8 mouse cellular contexts compared by ENCODE assay signal in the genomic region with DNA sequence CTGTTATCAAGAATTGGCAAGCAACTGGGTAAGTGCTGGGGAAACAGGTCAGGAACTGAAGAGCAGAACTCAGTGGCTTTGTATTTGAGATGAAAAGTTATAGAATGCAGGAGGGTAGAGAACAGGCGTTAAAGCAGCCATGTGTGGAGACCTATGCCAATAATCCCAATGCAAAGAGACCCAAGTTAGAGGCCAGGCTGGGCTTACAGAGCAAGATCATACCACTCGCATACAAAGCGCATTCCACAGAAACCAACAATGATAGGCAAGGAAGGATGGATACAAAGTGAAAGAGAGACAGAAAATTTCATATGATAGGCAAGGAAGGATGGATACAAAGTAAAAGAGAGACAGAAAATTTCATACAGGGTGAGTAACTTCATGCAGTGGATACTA. TPM values are rescaled to one million over a fixed set of nuclear protein-coding genes. Genes with fewer than 3 reads are reported as not detected.
DNase-seq lines count a peak whose midpoint lies in the region; ATAC-seq and TF ChIP-seq lines count a peak whose summit lies in the region.

No protein-coding gene starts in this region.

- H3K9ac ChIP-seq in embryonic facial prominence, embryonic 12.5 days, result no peak overlapping the region
- no peak overlapping the region for H3K9ac ChIP-seq in hindbrain, embryonic 15.5 days
- no peak overlapping the region for H3K9ac ChIP-seq in midbrain, embryonic 15.5 days

- TF ChIP-seq CTCF in kidney, adult 2 months (conservative IDR thresholded peaks at IDR 0.05; ENCODE audit: insufficient read depth, insufficient read length, low read depth, low read length), result no peak

- WGBS in kidney, adult 2 months, result 69% methylated on average over 3 of the region's 3 CpGs
- WGBS in embryonic facial prominence, embryonic 12.5 days, result 65% methylated on average over 3 of the region's 3 CpGs
- WGBS in hindbrain, embryonic 15.5 days, result 60% methylated on average over 3 of the region's 3 CpGs
- 68% methylated on average over 3 of the region's 3 CpGs for WGBS in midbrain, embryonic 15.5 days

- no peak for DNase-seq in kidney, adult 2 months
- no peak for DNase-seq in kidney, postnatal 10 days
- no peak for DNase-seq in urinary bladder, adult 2 months (ENCODE audit: low spot score)
- DNase-seq in cerebellum, postnatal 36 days, result no peak
- no peak for DNase-seq in left cerebral cortex, postnatal 10 days (ENCODE audit: extremely low spot score in 1 of 2, low spot score in 2 of 2)

- TF ChIP-seq POLR2A in kidney, adult 2 months (IDR thresholded peaks at IDR 0.05; ENCODE audit: low read depth, low read length), result no peak

- peaks cover under 1% of the 10 kb centered on the region; the same call in 1 of the 2 replicates for H3K4me1 ChIP-seq in kidney, adult 2 months (ENCODE audit: control insufficient read depth, insufficient read depth, low read length)
- peaks cover 14% of the 10 kb centered on the region for H3K4me1 ChIP-seq in embryonic facial prominence, embryonic 12.5 days
- peaks cover 23% of the 10 kb centered on the region for H3K4me1 ChIP-seq in hindbrain, embryonic 15.5 days (replicated peaks)
- peaks cover 17% of the 10 kb centered on the region for H3K4me1 ChIP-seq in midbrain, embryonic 15.5 days

- H3K4me3 ChIP-seq in kidney, adult 2 months (ENCODE audit: insufficient read depth, low read depth, low read length), result peak overlapping the region; percentile 85; the same call in 1 of the 2 replicates
- H3K4me3 ChIP-seq in embryonic facial prominence, embryonic 12.5 days, result no peak overlapping the region; the same call in 1 of the 2 replicates
- peak overlapping the region; percentile 99 for H3K4me3 ChIP-seq in hindbrain, embryonic 15.5 days
- H3K4me3 ChIP-seq in midbrain, embryonic 15.5 days, result peak overlapping the region; percentile 84

- H3K27me3 ChIP-seq in kidney, adult 2 months (replicated peaks; ENCODE audit: control insufficient read depth, insufficient read depth, low read length), result no peaks in the 10 kb centered on the region
- H3K27me3 ChIP-seq in embryonic facial prominence, embryonic 12.5 days, result no peaks in the 10 kb centered on the region
- no peaks in the 10 kb centered on the region for H3K27me3 ChIP-seq in hindbrain, embryonic 15.5 days
- no peaks in the 10 kb centered on the region for H3K27me3 ChIP-seq in midbrain, embryonic 15.5 days (replicated peaks)

- no peak for ATAC-seq in embryonic facial prominence, embryonic 12.5 days (ENCODE audit: insufficient number of reproducible peaks, insufficient read depth, low FRiP score, low TSS enrichment)
- no peak for ATAC-seq in hindbrain, embryonic 15.5 days (ENCODE audit: low FRiP score, low read depth)
- peak; percentile 66 for ATAC-seq in midbrain, embryonic 15.5 days (replicated peaks)

- H3K4me2 ChIP-seq in embryonic facial prominence, embryonic 12.5 days (replicated peaks), result 0 out of 2 replicates have a peak overlapping the region, but pooled peaks have one; percentile 70
- 0 out of 2 replicates have a peak overlapping the region, but pooled peaks have one; percentile 72 for H3K4me2 ChIP-seq in hindbrain, embryonic 15.5 days
- no peak overlapping the region for H3K4me2 ChIP-seq in midbrain, embryonic 15.5 days

- H3K36me3 ChIP-seq in kidney, adult 2 months (ENCODE audit: control insufficient read depth, insufficient read depth, low read length), result no peaks in the 10 kb centered on the region
- H3K36me3 ChIP-seq in embryonic facial prominence, embryonic 12.5 days, result peaks cover 14% of the 10 kb centered on the region; the same call in 1 of the 2 replicates
- peaks cover 6% of the 10 kb centered on the region; the same call in 1 of the 2 replicates for H3K36me3 ChIP-seq in hindbrain, embryonic 15.5 days
- H3K36me3 ChIP-seq in midbrain, embryonic 15.5 days (replicated peaks), result 0 out of 2 replicates have a peak, but pooled peaks cover 4% of the 10 kb centered on the region

- H3K9me3 ChIP-seq in embryonic facial prominence, embryonic 12.5 days, result no peaks in the 10 kb centered on the region
- H3K9me3 ChIP-seq in hindbrain, embryonic 15.5 days, result no peaks in the 10 kb centered on the region
- no peaks in the 10 kb centered on the region for H3K9me3 ChIP-seq in midbrain, embryonic 15.5 days

- H3K27ac ChIP-seq in kidney, adult 2 months (ENCODE audit: insufficient read depth, low read depth, low read length), result no peak overlapping the region
- H3K27ac ChIP-seq in embryonic facial prominence, embryonic 12.5 days, result no peak overlapping the region
- 0 out of 2 replicates have a peak overlapping the region, but pooled peaks have one; percentile 92 for H3K27ac ChIP-seq in hindbrain, embryonic 15.5 days (replicated peaks)
- no peak overlapping the region; the same call in 1 of the 2 replicates for H3K27ac ChIP-seq in midbrain, embryonic 15.5 days

- intact Hi-C loops in left cerebral cortex, postnatal 10 days (cut with DNase I), result no loop called here

RNA-seq across cellular contexts. Expression of gene Cnih4, which starts 5.9 kb away (rescaled TPM):
- polyA plus RNA-seq in kidney, adult 2 months (2012; rRNA removed), result 18.0 and 26.1 TPM in 2 replicates
- 79.4 and 88.8 TPM in 2 replicates for polyA plus RNA-seq in embryonic facial prominence, embryonic 12.5 days (2016; fragmentation: Nextera tagmentation; extraction: Ambion mirVana)
- polyA plus RNA-seq in hindbrain, embryonic 15.5 days (2015; fragmentation: Nextera tagmentation; extraction: Ambion mirVana), result 54.4 and 67.4 TPM in 2 replicates
- polyA plus RNA-seq in midbrain, embryonic 15.5 days (2015; fragmentation: Nextera tagmentation; extraction: Ambion mirVana), result 48.2 and 60.8 TPM in 2 replicates
- 27.5 and 29.4 TPM in 2 replicates for polyA plus RNA-seq in urinary bladder, adult 2 months (2012; rRNA removed)
- 10 to 100 TPM; 20.4 to 22.2 TPM for total RNA-seq in left cerebral cortex, postnatal 10 days (2021)

RNA-seq across cellular contexts. Expression of gene Nvl, which starts 6.4 kb away (rescaled TPM):
- polyA plus RNA-seq in kidney, adult 2 months (2012; rRNA removed), result 6.3 and 6.6 TPM in 2 replicates
- polyA plus RNA-seq in embryonic facial prominence, embryonic 12.5 days (2016; fragmentation: Nextera tagmentation; extraction: Ambion mirVana), result 46.6 and 49.8 TPM in 2 replicates
- polyA plus RNA-seq in hindbrain, embryonic 15.5 days (2015; fragmentation: Nextera tagmentation; extraction: Ambion mirVana), result 41.0 and 44.9 TPM in 2 replicates
- 43.7 and 47.1 TPM in 2 replicates for polyA plus RNA-seq in midbrain, embryonic 15.5 days (2015; fragmentation: Nextera tagmentation; extraction: Ambion mirVana)
- 20.9 and 28.8 TPM in 2 replicates for polyA plus RNA-seq in urinary bladder, adult 2 months (2012; rRNA removed)
- 10 to 100 TPM; 30.4 to 30.5 TPM for total RNA-seq in left cerebral cortex, postnatal 10 days (2021)
